Mouse (Mus musculus): ENCODE results near the gene Padi2.

Padi2 gene

DNA sequence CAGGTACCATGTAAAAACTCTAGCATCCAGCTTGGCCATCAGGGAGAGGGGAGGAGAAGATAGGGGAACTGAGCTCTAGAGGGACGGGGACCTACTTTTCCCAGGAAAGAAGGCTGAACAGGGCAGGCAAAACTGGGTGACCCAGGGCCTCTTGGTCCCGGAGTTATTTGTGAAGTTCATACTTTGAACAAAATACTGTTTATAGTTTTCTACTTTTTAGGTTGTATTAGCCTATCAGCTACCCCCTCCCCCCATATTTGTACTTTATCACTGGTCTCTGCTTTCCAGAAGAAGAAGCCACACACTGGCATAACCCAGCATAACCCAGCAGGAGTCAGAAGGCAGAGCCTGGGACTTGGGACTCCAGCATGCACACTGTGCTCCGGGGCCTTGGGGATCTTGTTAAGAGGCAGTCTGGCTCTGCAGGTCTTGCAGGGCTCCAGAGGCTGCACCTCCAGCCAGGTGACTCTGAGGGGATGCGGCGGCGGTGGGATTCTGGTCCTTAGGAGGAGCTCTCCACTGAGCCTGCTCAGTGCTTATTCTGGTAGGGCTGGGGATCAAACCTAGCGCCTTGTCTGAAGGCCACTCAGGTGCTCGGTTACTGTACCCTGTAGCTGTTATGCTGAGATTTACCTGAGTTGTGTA is 25.0 kb upstream of the Padi2 start:
- no peak for DNase-seq (ENCODE audit: low read depth, low spot score)

DNA sequence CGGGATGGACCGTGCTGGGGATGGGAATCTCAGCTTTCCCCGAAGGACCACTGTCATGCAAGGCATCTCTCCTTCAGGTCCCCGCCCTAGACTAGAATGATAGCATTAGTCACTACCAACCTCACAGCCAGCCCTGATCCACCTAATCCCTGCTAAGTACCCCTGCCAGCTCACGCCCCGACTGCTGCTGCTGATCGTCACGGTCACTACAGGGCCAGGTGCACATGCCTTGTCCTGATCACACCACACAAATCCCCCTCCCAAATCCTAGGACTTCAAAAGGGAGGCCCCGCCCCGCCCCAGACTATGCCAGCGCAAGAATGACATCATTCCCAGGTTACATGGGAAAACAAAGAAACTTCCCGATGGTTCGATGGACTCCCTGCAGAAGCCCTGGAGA is 24.4 kb upstream of the Padi2 start:
- no peak for DNase-seq (ENCODE audit: low read depth, low spot score)

DNA sequence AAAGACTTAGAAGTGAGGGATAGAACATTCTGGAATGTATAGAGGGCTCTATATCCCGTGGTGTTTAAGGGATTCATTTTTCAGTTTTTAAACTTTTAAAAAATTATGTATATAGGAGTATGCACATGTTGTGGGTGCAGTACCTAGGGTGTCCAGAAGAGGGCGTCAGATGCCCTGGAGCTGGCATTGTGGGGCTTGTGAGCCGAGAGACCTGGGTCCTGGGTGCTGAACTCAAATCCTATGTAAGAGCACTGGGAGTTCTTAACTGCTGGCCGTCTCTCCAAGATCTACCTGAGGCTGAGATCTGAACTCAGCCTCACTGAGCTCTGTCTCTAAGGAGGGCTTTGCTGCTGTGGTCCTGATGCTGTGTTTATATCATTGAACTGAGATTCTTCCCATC is 23.8 kb upstream of the Padi2 start:
- no peak for DNase-seq (ENCODE audit: low read depth, low spot score)

DNA sequence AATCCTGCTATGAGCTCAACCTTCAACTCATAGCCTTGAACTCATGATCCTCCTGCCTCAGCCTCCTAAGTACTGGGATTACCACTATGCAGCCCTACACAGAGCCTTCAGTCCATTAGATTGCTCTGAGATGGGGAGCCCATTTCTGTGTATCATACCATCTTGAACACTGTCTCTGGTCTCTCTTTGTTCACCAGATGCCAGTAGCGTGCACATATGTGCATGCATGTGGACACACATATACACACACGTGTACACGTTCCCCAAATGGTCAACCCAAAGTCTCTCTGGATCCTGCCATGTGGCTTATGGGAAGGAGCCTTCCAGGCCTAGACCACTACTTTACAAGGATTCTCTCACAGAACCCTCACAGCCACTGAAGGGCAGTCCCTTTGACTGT is 23.2 kb upstream of the Padi2 start:
- no peak for DNase-seq (ENCODE audit: low read depth, low spot score)

DNA sequence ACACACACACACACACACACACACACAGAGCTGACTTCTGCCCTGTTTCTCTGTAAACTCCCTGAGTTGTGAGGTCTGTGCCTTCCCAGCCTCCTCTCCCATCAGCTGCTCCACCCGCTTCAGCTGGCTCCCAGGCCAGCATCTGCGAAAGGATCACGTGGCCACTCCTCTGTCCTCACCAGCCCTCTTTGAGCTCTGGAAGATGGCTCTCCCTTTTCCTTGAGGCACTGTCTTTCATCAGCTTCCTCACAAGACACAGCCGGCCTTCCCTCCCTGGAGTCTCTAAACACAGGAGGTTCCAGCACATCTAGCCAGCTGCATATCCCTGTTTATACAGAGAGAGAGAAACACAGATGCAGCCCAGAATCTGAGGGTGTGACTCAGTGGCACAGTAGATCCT is 22.3 kb upstream of the Padi2 start:
- DNase-seq (ENCODE audit: low read depth, low spot score), result no peak

DNA sequence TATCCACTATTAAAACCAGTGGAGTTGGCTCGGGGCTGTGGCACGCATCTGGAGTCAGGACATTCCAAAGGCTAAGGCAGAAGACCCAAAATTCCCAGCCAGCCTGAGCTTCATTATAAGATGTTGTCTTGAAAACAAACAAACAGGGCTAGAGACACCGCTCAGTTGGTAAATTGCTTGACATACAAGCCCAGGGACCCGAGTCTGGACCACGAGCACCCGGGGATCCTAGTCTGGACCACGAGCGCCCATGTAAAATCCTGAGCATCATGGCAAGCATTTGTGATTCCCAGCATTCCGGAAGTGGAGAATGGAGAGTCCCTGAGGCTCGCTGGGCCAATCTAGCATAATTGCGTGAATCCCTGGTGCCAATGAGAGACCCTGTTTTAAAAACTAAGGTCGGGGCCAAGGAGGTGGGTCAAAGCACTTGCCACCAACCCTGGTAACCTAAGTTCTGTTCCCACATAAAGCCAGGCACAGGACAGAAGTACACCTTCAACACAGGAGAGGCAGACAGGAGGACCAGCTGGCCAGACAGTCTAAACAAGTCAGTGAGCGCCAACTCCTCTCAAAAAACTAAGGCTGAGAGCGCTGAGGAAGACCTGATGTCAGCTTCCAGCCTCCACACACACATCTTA is 14.5 kb upstream of the Padi2 start:
- no peak for DNase-seq (ENCODE audit: low read depth, low spot score)

DNA sequence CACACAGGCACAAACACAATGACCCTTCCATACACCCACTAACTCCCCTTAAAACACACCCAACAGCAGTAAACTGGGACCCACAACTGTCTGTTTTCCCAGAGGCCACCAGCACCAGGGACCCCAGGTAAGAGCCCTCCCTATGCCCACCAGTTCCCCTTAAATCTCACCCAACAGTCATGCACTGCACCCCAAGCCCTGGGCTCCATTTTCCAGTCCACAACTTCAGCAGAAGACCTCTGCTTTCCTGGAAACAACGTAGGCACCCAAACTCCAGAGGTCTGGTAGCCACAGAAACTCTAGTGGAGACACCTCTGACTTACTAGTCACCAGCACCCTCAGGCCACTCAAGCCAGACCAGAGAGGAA is 14.0 kb upstream of the Padi2 start:
- DNase-seq (ENCODE audit: low read depth, low spot score), result no peak

DNA sequence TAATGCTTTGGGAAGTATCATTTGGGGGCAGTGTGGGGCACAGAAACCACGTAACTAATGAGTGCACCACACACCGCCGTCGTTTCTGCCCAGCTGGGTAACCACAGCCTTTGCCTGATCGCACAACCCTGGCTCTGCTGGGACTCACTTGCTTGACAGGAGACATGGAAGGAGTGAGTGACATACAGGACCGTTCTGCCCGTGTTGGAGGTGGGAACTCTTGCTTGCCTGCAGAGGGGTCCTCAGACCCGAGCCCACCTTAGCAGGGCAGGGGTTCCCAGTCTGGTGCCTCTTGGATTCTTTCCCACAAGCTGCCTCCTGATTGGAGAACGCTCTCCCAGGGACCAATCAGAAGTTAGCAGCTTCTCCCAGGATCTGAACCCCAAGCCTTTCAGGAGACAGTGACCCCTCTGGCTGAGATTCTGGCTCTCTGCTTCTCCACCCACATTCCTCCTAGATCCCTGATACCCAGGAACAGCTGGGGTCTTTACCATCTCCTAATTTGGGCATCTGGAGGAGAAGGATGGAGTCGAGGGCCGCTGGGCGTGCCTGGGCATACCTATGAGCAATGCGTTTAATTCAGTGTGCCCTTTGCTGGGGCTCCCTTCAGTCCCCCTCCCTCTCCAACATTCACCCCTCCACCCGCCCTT is 1.2 kb upstream of the Padi2 start:
- DNase-seq (ENCODE audit: low read depth, low spot score), result no peak

DNA sequence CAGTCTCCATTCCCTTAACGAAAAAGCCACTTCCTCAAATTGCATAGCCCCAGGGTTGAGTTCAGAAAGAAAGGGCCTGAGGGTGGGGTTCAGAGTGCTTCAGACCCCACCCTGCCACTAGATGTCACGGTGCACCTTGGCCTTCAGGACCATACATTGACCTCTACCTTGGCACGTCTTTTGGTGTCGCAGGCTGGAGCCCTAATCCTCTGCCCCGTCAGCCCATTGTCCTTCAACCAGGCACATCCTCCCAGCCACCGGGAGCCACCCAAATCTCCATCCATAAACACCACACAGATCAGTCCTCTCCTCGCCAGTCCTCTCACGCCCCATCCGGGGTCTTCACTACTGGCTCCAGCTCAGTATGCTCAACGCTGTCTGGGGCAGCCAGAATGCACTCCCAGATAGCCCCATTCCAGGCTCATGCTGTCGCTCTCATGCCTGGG is 695 bp upstream of the Padi2 start:
- no peak for DNase-seq (ENCODE audit: low read depth, low spot score)

DNA sequence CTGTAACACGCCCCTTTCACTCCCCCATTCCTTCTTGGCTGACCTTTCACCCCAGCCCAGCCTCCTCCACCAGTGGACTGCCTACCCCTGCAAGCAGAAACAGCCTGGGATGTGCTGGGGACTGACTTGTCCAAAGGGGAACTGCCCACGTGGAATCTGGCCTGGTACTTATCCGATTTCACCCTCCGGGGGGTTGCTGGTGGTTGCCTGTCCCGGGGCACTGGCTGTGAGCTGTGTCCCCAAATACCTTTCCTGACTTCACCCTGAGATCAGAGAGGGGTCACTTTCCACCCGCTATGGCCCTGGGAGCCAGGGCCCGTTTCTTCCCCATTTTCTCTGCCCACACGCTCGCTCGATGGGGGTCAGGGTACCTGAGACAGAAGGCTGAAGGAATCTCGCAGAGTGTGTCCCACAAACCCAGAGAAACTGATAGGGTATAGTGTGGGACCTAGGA is 710 bp downstream of the Padi2 start:
- no peak for DNase-seq (ENCODE audit: low read depth, low spot score)

DNA sequence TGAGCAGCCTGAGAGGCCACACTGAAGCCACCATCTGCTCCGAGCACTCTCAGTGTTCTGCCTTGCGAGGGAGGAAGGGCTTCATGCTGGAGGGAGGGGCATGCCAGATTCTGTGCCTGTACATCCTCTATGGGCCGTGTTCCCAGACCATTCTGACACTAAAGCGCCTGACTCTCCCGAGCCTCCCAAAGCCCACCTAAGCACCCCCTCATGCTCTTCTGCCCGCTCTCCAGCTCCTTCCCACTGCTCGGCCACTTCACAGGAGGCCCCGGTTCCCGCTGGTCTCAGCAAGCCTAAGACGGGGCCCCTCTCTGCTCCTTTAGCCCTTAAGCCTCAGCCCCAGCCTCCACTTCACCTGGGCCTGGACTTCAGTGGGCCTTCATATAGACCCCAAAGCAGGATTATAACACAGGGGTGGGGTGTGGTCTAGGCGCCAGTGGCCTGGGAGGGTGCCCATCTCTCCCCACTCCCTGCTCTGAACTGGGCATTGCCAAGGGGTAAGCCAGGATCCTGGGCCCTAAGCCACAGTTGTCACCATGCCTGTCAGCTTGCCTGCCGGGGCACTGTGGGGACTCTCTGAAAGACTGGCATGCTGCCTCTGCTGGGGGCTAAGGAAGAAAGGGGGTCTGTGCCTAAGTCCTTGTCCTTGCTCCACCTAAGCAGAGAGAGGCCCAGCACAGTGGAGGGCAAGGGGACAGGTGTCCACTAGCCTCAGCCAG is 1.3 kb downstream of the Padi2 start:
- no peak for DNase-seq (ENCODE audit: low read depth, low spot score)

DNA sequence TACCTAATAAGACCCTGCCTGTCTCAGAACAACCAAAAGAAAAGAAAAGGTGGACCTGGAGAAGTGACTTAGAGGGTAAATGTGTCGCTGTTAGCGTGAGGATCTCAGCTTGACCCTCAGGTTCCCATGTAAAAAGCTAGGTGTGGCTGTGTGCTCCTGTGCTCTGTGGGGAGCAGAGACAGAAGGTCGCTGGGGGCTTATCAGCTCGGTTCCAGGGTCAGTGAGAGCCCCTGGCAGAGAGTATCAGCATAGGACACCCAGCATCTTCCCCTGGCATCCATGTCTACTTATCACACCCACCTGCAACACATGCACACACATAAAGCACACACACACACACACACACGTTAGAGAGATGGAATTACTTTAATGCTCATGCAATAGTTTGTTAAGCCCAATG is 2.5 kb downstream of the Padi2 start:
- no peak for DNase-seq (ENCODE audit: low read depth, low spot score)

DNA sequence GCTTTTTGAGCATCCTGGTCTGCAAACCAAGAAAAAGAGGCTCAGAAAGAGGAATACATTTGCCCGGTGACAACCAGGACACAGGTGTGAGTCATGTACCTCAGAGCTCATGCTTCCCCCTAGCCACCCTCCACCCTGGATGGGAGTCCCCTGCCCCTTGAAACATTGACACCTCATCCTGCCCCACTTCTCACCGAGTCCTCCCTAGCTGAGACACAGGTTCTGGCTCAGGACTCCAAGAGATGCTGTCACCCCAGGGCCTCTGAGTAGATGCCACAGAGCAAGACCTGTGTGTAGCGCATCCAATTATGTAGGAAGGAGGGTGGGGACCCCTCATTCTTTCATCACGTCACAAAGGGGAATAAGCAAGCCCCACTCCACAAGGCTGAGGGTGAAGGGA is 3.4 kb downstream of the Padi2 start:
- DNase-seq (ENCODE audit: low read depth, low spot score), result no peak

DNA sequence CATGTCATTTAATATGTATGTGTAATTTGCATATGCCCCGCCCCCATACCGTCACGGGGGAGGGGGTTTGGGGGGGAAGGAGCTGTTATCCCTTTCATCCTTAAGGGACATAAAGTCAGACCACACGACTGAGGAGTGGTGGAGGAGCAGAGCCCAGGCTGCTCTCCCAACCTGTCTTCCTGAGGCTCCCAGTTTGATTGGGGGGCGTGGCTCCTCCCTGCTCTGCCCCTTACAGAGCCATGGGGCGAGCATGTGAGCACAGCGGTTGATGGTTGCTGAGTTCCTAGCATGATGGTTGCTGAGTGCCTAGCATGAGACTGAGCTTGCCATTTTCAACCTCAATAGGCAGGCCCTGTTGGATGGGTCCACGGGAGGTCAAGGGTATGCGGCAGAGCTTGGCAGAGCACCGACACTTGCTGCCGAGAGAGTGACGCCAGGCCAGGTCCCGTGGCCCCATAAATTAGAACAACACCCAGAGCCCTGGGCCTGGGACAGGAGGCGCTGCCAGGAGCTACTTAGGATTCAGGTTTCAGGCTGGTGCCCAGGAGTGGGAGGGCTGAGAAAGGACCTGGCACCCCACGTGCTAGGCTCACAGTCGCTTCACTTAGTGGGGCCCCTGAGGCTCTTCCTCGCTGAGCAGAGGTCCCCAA is 4.6 kb downstream of the Padi2 start:
- DNase-seq (ENCODE audit: low read depth, low spot score), result no peak

DNA sequence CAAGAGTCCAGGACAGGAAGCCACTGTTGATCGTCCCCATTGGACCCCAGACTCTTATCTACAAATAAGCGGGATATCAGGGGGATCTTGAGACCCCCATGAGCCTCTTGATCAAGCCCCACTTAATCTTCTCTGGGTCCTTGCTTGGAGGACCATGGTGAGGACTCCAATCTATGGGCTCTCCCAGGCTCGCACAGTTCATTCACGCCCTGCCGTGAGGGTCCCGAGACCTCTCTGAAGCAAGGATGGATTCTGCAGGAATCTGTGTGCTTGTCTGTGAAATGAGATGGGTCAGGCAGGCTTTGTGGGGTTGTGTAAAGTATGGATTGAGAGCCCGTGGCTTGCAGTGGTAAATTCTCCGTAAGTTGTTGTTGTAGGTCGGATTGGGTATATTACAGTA is 5.3 kb downstream of the Padi2 start:
- DNase-seq (ENCODE audit: low read depth, low spot score), result no peak

DNA sequence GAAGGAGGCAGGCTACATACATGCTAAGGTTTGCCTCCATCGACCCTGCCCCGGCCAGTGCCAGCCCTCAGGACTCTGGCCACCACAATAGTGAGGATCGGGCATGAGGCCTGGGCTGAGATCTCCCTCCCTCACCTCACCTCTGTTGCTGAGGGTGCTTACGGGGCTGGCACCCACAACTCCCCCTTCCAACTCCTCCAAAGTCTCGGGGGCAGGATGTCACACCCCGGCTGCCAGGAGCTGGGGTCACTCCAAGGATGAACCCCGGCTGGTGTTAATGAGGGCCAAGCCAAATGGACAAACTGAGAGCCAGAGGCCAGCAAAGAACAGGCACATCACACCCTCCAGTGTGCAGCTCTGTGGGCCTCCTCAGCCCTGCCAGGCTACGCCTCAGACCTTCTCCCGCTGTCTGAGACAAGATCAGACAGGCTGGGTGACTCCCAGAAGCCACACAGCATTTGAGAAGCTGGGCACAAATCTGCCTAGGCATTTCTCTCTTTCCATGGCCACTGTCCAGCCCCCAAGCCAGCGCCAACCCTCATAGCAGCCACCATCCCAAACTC is 6.2 kb downstream of the Padi2 start:
- no peak for DNase-seq (ENCODE audit: low read depth, low spot score)

DNA sequence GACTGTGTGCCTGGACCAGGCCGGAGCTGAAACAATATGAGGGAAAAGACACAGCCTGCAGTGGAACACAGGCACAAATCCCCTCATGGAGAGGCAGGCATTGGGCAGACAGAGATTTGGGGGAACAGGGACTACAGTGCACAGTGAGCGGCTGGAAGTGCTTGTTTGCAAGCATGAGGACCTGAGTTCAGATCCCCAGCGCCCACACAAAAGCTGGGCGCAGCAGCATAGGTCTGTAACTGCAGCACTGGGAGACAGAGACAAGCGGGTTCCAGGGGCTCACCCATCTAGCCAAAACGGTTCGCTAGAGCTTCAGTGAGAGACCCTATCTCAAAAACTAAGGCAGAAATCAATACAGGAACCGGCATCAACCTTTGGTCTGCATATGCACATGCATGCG is 7.4 kb downstream of the Padi2 start:
- no peak for DNase-seq (ENCODE audit: low read depth, low spot score)

DNA sequence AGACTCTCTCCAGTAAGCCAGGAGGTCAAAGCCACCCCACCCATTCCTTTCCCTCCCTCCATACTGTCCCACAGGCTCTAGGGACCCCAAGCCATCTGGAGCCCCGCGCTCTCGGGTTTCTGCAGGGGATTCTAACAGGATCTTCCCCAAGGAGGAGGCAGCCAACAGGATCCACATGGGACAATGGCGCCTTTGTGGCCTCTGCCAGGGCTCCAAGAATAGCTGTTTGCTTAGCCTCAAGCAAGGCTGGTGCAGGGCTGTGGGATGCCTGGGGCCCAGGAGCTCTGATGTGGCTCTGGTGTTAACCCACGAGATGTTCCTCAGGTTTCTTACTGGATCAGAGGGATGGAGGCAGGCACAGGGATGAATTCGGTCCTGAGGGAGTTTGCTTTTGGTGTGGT is 8.6 kb downstream of the Padi2 start:
- peak; percentile 11 for DNase-seq (ENCODE audit: low read depth, low spot score)

DNA sequence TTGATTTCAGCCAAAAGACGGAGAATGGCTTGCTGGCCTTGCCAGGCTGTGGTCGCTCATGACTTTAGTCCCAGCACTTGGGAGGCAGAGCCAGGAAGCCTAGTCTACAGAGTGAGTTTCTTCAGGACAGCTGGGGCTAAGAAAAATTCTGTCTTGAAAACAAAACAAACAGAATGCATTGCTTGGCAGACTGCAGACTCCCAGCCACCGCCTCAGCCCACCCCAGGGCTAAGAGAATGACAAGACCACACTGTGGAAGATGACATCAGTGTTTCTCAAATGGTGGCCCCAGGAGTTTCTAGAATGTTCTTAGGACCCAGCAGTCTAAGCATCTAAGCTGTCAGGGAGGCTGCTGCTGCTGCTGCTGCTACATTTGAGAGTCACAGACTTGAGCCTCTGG is 9.1 kb downstream of the Padi2 start:
- DNase-seq (ENCODE audit: low read depth, low spot score), result no peak

DNA sequence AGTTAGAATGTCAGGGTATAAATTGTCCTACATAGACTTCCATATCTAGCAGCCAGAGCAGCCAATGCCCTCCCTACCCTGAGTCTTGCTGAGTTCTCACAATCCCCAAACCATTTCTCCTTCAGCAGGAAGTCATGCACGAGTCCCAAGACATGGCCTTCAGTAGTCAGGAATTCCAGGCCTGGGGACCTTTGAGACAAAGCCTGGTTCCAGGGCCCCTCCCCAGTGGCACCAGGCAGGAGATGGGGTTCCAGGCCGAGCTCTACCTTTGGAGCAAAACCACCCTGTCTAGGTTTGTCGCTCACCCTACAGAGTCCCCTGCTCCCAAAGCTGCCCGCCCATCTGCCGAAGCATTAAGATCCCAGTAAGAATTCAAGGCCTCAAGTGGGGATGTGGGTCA is 10.2 kb downstream of the Padi2 start:
- DNase-seq (ENCODE audit: low read depth, low spot score), result no peak

DNA sequence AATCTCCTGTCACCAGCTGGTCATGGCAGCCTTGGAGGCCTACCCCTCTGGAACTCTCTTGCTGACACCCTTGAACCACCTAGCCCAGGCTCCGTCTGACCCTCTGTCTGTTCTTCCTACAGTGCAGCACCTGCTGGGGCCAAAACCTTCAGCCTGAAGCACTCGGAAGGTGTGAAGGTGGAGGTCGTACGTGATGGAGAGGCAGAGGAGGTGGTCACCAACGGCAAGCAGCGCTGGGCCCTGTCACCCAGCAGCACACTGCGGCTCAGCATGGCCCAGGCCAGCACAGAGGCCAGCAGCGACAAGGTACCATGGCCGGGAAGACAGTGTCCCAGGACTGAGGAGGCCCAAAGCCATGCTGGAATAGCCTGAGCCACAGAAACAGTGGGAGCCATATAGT is 11.3 kb downstream of the Padi2 start:
- no peak for DNase-seq (ENCODE audit: low read depth, low spot score)

Measured in telencephalon, adult 2 months (tissue).